Mouse (Mus musculus) forebrain, embryonic 12.5 days (tissue): ENCODE data around the gene Ndufaf2. TPM values are rescaled to one million over a fixed set of nuclear protein-coding genes. Genes with fewer than 3 reads are reported as not detected.
A peak's percentile ranks its signal among the peaks of the same experiment; 100 is the strongest.

Source experiments
- ATAC-seq: fragments of 200-750 bp; cut with Nextera tagmentation; 2 replicates; pipeline ENCODE4 v1.8.0; 2017; ENCODE audit warnings: moderate TSS enrichment; ENCODE audit not compliant: low FRiP score
- H3K27ac ChIP-seq: fragments of 300-500 bp; sonication (generic); 2 replicates; pipeline ENCODE4 v1.5.1; 2016; ENCODE audit warnings: mild to moderate bottlenecking
- H3K27me3 ChIP-seq: fragments of 300-500 bp; sonication (generic); 2 replicates; pipeline ENCODE4 v1.6.1; 2016; ENCODE audit warnings: mild to moderate bottlenecking
- H3K36me3 ChIP-seq: fragments of 300-500 bp; sonication (generic); replicated peaks from 2 replicates; pipeline ENCODE4 v1.6.1; 2016; ENCODE audit warnings: mild to moderate bottlenecking
- H3K4me1 ChIP-seq: fragments of 300-500 bp; sonication (generic); 2 replicates; pipeline ENCODE4 v1.6.1; 2016
- H3K4me2 ChIP-seq: fragments of 300-500 bp; sonication (generic); 2 replicates; pipeline ENCODE4 v1.6.1; 2016; ENCODE audit warnings: mild to moderate bottlenecking, moderate library complexity
- H3K4me3 ChIP-seq: fragments of 300-500 bp; sonication (generic); replicated peaks from 2 replicates; pipeline ENCODE4 v1.5.1; 2016; ENCODE audit warnings: mild to moderate bottlenecking
- H3K9ac ChIP-seq: fragments of 300-500 bp; sonication (generic); 2 replicates; pipeline ENCODE4 v1.6.1; 2016; ENCODE audit warnings: mild to moderate bottlenecking
- H3K9me3 ChIP-seq: fragments of 300-500 bp; sonication (generic); 2 replicates; pipeline ENCODE4 v1.6.1; 2016
- WGBS: fragments of 180-500 bp; shearing (Covaris S2); methylation state at CpG from one replicate; pipeline ENCODE4 v1.1.7; 2016; 5-methylcytosine and 5-hydroxymethylcytosine counted together
- polyA plus RNA-seq: library from polyadenylated mRNA; unstranded; fragments of >200 nt; fragmentation: Nextera tagmentation; extraction: Ambion mirVana; gene quantifications from 2 replicates; pipeline ENCODE4 v1.2.1, GENCODE M21; 2016

Ndufaf2 gene
- polyA plus RNA-seq, 1 experiment from 2014 or later: 99.3 TPM

DNA sequence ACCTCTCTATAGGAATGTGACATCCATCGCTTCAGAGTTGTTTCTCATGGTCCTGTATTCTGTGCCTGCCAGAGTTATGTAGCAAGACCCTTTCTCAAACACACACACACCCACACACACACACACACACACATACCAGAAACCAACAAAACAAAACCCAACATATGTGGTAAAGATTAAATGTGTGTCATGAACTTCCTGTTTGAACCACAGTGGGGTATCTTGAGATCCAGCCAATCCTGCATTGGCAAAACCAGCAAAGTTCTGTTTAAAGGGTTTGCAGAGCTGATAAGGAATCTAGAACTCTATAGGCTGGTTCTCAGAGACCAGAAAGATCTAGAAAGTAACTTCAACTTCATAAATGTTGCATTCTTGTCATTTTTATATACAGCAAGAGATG is 11.6 kb upstream of the Ndufaf2 start:
- no peaks in the 10 kb centered on the region for H3K4me1 ChIP-seq
- H3K9ac ChIP-seq: no peak overlapping the region
- no peaks in the 10 kb centered on the region for H3K9me3 ChIP-seq
- H3K36me3 ChIP-seq: peaks cover 35% of the 10 kb centered on the region
- no peak overlapping the region for H3K4me3 ChIP-seq
- no peaks in the 10 kb centered on the region for H3K27me3 ChIP-seq
- no peak overlapping the region for H3K27ac ChIP-seq
- H3K4me2 ChIP-seq: no peak overlapping the region
- WGBS: 95% methylated on average over 1 of the region's 1 CpGs
- ATAC-seq: no peak

DNA sequence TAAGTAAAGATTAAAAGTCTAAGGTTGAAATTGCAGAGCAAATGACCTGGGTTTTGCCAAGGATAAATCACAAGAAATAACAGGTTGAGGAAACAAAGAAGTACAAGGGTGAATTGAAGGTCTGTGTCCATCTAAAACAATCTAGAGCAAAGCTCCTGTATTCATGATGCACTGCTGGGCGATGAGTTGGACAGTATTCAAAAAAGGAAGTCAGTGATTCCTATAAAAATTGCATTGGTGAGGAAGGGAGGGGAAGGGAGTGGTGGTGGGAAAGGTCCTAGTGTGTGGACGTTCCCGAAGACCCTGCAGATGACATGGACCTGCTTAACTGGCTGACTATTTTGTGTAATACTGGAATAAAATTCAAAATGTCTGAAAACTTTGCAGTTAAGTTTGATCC is 6.2 kb upstream of the Ndufaf2 start:
- 94% methylated on average over 3 of the region's 3 CpGs for WGBS
- H3K9ac ChIP-seq: no peak overlapping the region

DNA sequence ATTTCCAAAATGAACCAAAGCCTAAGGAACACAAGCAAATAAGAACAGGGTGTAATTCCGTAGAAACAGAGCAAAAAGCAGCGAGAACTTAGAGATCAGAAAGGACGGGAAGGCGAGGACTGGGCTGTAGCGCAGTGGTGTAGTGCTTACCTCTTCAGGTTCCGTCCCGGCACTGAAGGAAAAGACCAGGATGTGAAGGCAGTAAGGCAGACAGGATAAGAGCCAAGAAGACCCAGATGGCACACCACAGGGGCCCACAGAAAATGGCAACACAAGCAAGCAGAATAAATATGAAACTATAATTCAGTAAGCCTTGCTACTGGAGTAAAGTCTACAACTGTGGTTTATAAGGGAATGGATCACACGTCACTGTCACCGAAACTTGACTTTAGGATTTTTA is 5.5 kb upstream of the Ndufaf2 start:
- WGBS: 95% methylated on average over 9 of the region's 9 CpGs
- Histone ChIP-seq H3K4me2 (no peak overlapping the region), H3K27me3 (no peaks in the 10 kb centered on the region), H3K4me3 (no peak overlapping the region), H3K36me3 (peaks cover 15% of the 10 kb centered on the region; the same call in 1 of the 2 replicates), H3K9ac (no peak overlapping the region), H3K27ac (no peak overlapping the region), H3K9me3 (no peaks in the 10 kb centered on the region), H3K4me1 (peaks cover 8% of the 10 kb centered on the region)
- ATAC-seq: no peak

More for the DNA sequence above, 6.2 kb upstream of the Ndufaf2 start:
- H3K9me3 ChIP-seq: no peaks in the 10 kb centered on the region
- no peak overlapping the region for H3K27ac ChIP-seq
- no peaks in the 10 kb centered on the region for H3K27me3 ChIP-seq
- no peak for ATAC-seq
- H3K4me3 ChIP-seq: no peak overlapping the region
- peaks cover 3% of the 10 kb centered on the region for H3K4me1 ChIP-seq
- no peak overlapping the region for H3K4me2 ChIP-seq
- H3K36me3 ChIP-seq: peaks cover 18% of the 10 kb centered on the region

DNA sequence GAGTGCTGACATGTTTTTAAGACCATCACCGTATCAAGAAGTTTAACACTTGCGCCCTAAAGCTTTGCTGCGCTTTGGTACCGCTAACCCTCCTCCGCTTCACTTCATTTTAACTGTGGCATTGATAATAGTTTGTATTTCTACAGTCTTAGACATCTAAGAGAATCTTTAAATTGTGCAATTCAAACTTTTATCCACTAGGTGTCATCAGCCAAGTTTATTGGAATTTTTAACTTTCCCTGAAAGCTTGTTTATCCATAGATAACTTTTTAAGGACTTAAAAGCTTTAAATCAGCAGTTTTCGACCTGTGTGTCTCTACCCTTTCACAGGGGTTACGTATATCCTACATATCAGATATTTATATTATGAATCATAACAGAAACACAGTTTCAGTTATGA is 1.5 kb upstream of the Ndufaf2 start:
- Histone ChIP-seq H3K4me2 (peak overlapping the region; percentile 88), H3K9me3 (no peaks in the 10 kb centered on the region), H3K27me3 (no peaks in the 10 kb centered on the region), H3K27ac (no peak overlapping the region), H3K36me3 (peaks cover 15% of the 10 kb centered on the region; the same call in 1 of the 2 replicates), H3K4me1 (peaks cover 15% of the 10 kb centered on the region), H3K9ac (no peak overlapping the region), H3K4me3 (peak overlapping the region; percentile 19; the same call in 1 of the 2 replicates)
- no peak for ATAC-seq
- 70% methylated on average over 7 of the region's 7 CpGs for WGBS

DNA sequence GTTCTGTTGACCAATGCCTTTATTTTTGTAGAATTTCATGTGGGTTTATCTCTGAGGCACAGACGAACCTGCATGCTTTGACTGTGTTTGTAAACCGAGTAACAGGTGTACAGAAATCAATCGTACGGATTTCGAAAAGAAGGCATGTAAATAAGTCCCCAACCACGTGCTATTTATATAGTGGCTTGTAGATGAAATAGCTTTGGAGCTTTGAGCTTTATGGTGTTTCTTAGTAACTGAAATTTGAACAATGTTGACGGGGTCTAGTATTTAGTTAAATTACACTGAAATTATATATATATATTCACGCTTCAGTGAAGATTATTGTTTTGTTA is 785 bp upstream of the Ndufaf2 start:
- Histone ChIP-seq H3K27ac (no peak overlapping the region), H3K9me3 (no peaks in the 10 kb centered on the region), H3K4me1 (peaks cover 15% of the 10 kb centered on the region), H3K4me2 (peak overlapping the region; percentile 88), H3K36me3 (peaks cover 15% of the 10 kb centered on the region; the same call in 1 of the 2 replicates), H3K9ac (peak overlapping the region; percentile 73), H3K4me3 (peak overlapping the region; percentile 87), H3K27me3 (no peaks in the 10 kb centered on the region)
- ATAC-seq: no peak
- 8% methylated on average over 8 of the region's 8 CpGs for WGBS

DNA sequence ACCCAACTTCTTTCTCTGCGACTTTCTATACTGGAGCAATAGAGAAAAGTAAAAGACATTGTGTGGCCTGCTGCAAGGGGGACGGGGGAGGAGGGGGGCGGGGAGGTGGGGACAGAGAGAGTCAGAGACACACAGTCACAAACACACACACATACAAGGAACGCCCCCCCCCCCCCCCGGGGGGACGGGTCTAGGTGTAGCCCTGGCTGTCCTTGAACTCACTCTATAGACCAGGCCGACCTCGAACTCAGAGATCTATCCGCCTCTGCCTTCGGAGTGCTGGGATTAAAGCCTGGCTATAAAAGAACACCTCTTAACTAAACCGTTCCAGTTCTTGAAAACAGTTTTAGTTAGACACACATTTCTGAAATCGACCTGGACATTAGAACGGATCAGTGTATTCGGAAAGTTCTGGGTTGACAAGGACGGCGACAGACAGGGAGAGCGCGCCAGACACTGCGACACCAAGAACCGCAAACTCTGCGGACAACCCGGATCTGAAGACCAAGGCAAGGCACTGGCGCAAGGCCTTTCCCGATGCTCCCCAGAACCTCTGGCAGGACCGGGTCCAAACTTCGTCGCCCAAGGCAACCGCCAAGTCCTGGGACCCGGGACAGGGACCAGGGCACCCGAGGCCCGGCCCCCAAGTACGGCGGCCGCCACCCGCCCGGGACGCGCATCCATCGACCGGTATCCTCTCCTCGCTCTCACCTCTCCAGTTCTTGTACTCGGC is 525 bp downstream of the Ndufaf2 start:
- Histone ChIP-seq H3K27me3 (no peaks in the 10 kb centered on the region), H3K4me3 (peak overlapping the region; percentile 87), H3K36me3 (peaks cover 12% of the 10 kb centered on the region; the same call in 1 of the 2 replicates), H3K27ac (peak overlapping the region; percentile 53), H3K9me3 (no peaks in the 10 kb centered on the region), H3K4me1 (peaks cover 15% of the 10 kb centered on the region), H3K4me2 (peak overlapping the region; percentile 88), H3K9ac (peak overlapping the region; percentile 74)
- WGBS: 1% methylated on average over 36 of the region's 42 CpGs
- peak; percentile 27; the same call in 1 of the 2 replicates for ATAC-seq

DNA sequence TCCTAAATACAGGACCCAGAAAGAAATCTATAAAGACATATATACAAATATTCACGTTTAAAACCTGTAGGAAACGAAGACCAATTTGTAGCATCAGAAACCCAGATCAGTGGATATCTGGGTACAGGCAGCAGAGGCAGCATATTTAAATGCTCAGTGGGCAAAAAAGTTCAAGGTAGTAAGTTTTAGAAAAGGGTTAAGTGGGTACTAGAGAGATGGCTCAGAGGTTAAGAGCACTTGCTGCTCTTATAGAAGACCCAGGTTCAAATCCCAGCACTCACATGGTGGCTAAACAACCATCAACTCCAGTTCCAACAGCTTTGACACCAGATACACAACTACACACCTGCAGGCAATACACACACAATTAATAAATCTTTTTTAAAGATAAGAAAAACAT is 1.3 kb downstream of the Ndufaf2 start:
- no peaks in the 10 kb centered on the region for H3K9me3 ChIP-seq
- peaks cover 15% of the 10 kb centered on the region for H3K4me1 ChIP-seq
- H3K4me3 ChIP-seq: no peak overlapping the region
- no peak for ATAC-seq
- no peak overlapping the region for H3K9ac ChIP-seq
- WGBS: 82% methylated on average over 2 of the region's 2 CpGs
- H3K27me3 ChIP-seq: no peaks in the 10 kb centered on the region
- H3K4me2 ChIP-seq: peak overlapping the region; percentile 88
- no peak overlapping the region for H3K27ac ChIP-seq
- H3K36me3 ChIP-seq: peaks cover 11% of the 10 kb centered on the region; the same call in 1 of the 2 replicates

DNA sequence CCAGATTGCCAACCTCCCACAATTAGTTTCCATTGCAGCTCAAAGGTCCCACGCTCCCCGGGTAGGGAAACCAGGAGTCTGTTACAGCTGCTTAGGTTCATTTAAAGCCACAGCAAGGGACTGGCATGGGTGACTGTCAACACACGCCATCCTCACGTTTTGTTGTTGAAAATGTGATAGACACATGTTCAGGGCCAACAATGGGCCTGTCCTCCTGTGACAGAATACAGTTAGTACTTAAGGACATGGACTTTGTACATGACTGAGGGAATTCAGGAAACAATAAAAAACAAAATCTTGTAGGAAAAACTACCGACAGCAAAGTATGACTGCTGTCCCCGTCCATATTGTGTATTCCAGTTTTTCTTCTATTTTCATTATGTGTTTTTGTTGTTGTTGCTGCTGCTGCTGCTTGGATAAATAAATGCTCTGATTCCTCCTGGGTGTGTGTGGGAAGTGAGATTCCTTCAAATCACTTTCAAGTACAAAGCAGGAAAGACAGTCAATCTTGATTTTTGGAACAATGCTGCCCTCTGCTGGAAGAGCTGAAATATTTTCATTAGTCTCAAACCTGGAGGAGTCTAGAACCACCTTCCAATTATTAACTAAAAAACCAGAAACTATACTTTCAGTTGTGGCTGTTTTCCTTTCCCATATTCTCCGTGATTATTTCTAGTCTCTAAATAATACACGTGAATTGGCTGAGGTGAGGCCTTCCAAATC is 5.6 kb downstream of the Ndufaf2 start:
- Histone ChIP-seq H3K36me3 (no peaks in the 10 kb centered on the region), H3K27ac (no peak overlapping the region), H3K4me3 (no peak overlapping the region), H3K9ac (no peak overlapping the region), H3K4me1 (peaks cover 7% of the 10 kb centered on the region), H3K27me3 (no peaks in the 10 kb centered on the region), H3K9me3 (no peaks in the 10 kb centered on the region), H3K4me2 (no peak overlapping the region)
- 65% methylated on average over 8 of the region's 8 CpGs for WGBS
- peak; percentile 25; the same call in 1 of the 2 replicates for ATAC-seq

DNA sequence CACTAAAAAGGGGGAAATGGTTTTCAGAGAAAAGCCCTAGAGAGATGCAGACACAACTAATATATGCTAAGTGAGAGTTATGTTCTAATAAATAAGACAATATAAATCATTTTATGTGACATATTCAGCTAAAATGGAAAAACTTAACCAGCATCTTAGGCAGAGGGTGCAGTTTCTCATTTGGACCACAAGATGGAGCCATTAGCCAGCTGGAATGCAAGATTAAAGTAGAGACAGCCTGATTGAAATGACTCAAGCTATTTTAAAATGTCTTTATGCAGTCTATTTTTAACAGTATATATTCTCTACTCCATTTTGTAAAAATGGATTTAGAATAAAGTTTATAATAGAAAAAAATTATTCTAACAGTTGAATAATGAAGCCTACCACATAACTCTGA is 6.6 kb downstream of the Ndufaf2 start:
- Histone ChIP-seq H3K36me3 (no peaks in the 10 kb centered on the region), H3K4me3 (no peak overlapping the region), H3K4me1 (no peaks in the 10 kb centered on the region), H3K9me3 (no peaks in the 10 kb centered on the region), H3K4me2 (no peak overlapping the region), H3K27me3 (no peaks in the 10 kb centered on the region), H3K9ac (no peak overlapping the region), H3K27ac (no peak overlapping the region)
- ATAC-seq: no peak

DNA sequence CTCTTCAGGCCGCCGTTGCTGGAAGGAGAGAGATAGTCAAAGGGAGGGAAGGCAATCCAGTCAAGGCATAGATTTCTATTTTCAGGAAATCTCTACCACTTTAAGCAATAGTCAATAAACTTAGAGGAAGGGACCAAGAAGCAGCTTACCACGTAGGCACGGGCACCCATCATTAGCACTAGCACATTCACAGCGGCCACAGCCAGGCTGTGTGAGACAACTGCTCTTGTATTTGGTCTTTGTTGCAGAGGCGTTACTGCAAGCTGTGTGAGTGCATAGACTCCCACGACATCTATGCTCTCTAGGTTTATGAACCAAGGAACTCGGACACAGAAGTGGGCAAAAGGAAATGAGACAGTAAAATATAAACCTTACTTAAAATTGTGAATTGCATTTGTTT is 14.3 kb downstream of the Ndufaf2 start:
- no peaks in the 10 kb centered on the region for H3K9me3 ChIP-seq
- no peaks in the 10 kb centered on the region for H3K36me3 ChIP-seq
- no peaks in the 10 kb centered on the region for H3K4me1 ChIP-seq
- H3K27me3 ChIP-seq: no peaks in the 10 kb centered on the region
- no peak overlapping the region for H3K4me3 ChIP-seq
- WGBS: 90% methylated on average over 8 of the region's 8 CpGs
- no peak overlapping the region for H3K9ac ChIP-seq
- H3K4me2 ChIP-seq: no peak overlapping the region
- H3K27ac ChIP-seq: no peak overlapping the region
- ATAC-seq: no peak

DNA sequence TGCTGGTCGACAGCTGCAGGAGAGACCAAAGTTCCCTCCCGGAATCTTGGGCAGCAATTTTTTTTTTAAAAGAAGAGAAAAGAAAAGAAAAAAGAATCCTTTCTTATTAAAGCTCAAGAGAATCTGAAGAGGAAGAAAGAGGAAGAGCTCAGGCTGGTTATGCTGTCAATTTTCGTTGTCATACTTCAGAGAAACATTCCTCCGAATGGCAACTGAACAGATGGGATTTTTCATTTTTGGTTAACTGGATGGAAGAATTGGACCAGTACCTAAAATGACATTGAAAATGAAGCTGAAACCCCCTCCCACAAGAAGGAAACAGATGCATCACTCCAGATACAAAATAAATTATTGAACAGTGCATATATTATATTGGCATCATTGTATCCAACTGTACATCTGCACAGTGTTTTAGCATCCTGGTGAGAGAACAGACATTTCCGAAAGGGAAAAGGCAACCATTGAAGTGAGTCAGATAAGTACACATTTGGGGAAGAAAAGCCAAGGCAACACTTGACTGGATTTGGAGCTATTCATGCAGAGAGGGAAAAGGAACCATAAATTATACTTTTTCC is 19.9 kb downstream of the Ndufaf2 start:
- 88% methylated on average over 5 of the region's 5 CpGs for WGBS
- Histone ChIP-seq H3K4me2 (no peak overlapping the region), H3K36me3 (no peaks in the 10 kb centered on the region), H3K4me1 (no peaks in the 10 kb centered on the region), H3K4me3 (no peak overlapping the region), H3K9me3 (no peaks in the 10 kb centered on the region), H3K27me3 (no peaks in the 10 kb centered on the region), H3K9ac (no peak overlapping the region), H3K27ac (no peak overlapping the region)
- ATAC-seq: no peak

DNA sequence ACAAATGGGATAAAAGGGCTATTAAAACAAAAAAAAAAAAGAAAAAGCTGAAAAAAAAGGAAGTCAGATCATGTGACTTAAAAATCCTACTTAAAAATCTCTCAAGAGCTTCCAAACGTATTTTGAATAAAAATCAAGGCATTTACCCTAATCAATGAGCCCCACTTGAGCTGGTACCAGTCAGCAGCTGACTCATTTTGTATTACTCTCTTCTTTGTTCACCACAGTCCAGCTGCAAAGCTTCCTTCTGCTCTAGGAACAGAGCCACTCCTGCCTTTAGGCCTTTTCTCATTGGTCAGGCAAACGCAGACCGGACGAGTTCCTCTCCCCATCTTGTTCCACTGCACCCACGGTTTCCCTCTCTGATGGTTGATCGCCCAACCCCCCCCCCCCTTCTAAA is 22.8 kb downstream of the Ndufaf2 start:
- H3K9ac ChIP-seq: no peak overlapping the region
- no peaks in the 10 kb centered on the region for H3K27me3 ChIP-seq
- no peak overlapping the region for H3K4me2 ChIP-seq
- no peaks in the 10 kb centered on the region for H3K36me3 ChIP-seq
- H3K9me3 ChIP-seq: no peaks in the 10 kb centered on the region
- no peak overlapping the region for H3K27ac ChIP-seq
- peak; percentile 53; the same call in 1 of the 2 replicates for ATAC-seq
- 61% methylated on average over 6 of the region's 6 CpGs for WGBS
- H3K4me1 ChIP-seq: peaks cover 4% of the 10 kb centered on the region; the same call in 1 of the 2 replicates
- no peak overlapping the region for H3K4me3 ChIP-seq
